Mouse (Mus musculus) limb, embryonic 15.5 days (tissue): ENCODE data around the gene Cyp2j8. TPM values are rescaled to one million over a fixed set of nuclear protein-coding genes. Genes with fewer than 3 reads are reported as not detected.
"Not testable (repeated sequence)": the region's sequence is repeated elsewhere in the genome, so short reads cannot be mapped to it uniquely, and the experiment has no call there.

Experiments
- ATAC-seq: fragments of 200-750 bp; cut with Nextera tagmentation; 2 replicates; pipeline ENCODE4 v1.8.0; 2017; ENCODE audit warnings: low read depth, moderate TSS enrichment; ENCODE audit not compliant: insufficient number of reproducible peaks, low FRiP score, low TSS enrichment
- H3K27ac ChIP-seq: fragments of 300-500 bp; sonication (generic); 2 replicates; pipeline ENCODE4 v1.5.1; 2015; ENCODE audit warnings: moderate library complexity, mild to moderate bottlenecking, inconsistent platforms
- H3K27me3 ChIP-seq: fragments of 300-500 bp; sonication (generic); 2 replicates; pipeline ENCODE4 v1.6.1; 2015; ENCODE audit warnings: inconsistent platforms
- H3K36me3 ChIP-seq: fragments of 300-500 bp; sonication (generic); 2 replicates; pipeline ENCODE4 v1.6.1; 2015; ENCODE audit warnings: inconsistent platforms
- H3K4me1 ChIP-seq: fragments of 300-500 bp; sonication (generic); 2 replicates; pipeline ENCODE4 v1.6.1; 2015; ENCODE audit warnings: inconsistent platforms
- H3K4me2 ChIP-seq: fragments of 300-500 bp; sonication (generic); 2 replicates; pipeline ENCODE4 v1.6.1; 2015; ENCODE audit warnings: mild to moderate bottlenecking, inconsistent platforms
- H3K4me3 ChIP-seq: fragments of 300-500 bp; sonication (generic); 2 replicates; pipeline ENCODE4 v1.5.1; 2015; ENCODE audit warnings: mild to moderate bottlenecking, inconsistent platforms
- H3K9ac ChIP-seq: fragments of 300-500 bp; sonication (generic); 2 replicates; pipeline ENCODE4 v1.6.1; 2015; ENCODE audit warnings: inconsistent platforms
- H3K9me3 ChIP-seq: fragments of 300-500 bp; sonication (generic); 2 replicates; pipeline ENCODE4 v1.6.1; 2016; ENCODE audit warnings: inconsistent platforms
- WGBS: fragments of 180-500 bp; shearing (Covaris S2); methylation state at CpG from one replicate; pipeline ENCODE4 v1.1.7; 2015; 5-methylcytosine and 5-hydroxymethylcytosine counted together
- polyA plus RNA-seq: library from polyadenylated mRNA; unstranded; fragments of >200 nt; fragmentation: Nextera tagmentation; extraction: Ambion mirVana; gene quantifications from 2 replicates; pipeline ENCODE4 v1.2.1, GENCODE M21; 2015

The Cyp2j8 gene
- polyA plus RNA-seq: not detected in 2 replicates

GRCm38 (mm10) chr4:96507286-96507685 lies at the start of gene Cyp2j8:
TSS of gene Cyp2j8 (minus strand) at chr4:96507386.
- ATAC-seq: no peak
- H3K9me3 ChIP-seq: no peaks in the 10 kb centered on the region
- no peaks in the 10 kb centered on the region for H3K4me1 ChIP-seq
- H3K4me3 ChIP-seq: no peak within 1 kb of the TSS
- H3K4me2 ChIP-seq: no peak within 1 kb of the TSS
- H3K9ac ChIP-seq: no peak within 1 kb of the TSS
- H3K36me3 ChIP-seq: no peaks in the 10 kb centered on the region
- 67% methylated on average over 1 of the region's 1 CpGs for WGBS
- no peak within 1 kb of the TSS for H3K27ac ChIP-seq
- H3K27me3 ChIP-seq: no peaks in the 10 kb centered on the region

- Histone ChIP-seq H3K36me3 (no peaks in the 10 kb centered on the region), H3K4me2 (peak within 1 kb of the TSS; percentile 74), H3K27ac (peak within 1 kb of the TSS; percentile 79), H3K4me1 (no peaks in the 10 kb centered on the region), H3K4me3 (peak within 1 kb of the TSS; percentile 60), H3K9me3 (no peaks in the 10 kb centered on the region), H3K27me3 (no peaks in the 10 kb centered on the region), H3K9ac (peak within 1 kb of the TSS; percentile 55)
- WGBS: 2% methylated on average over 16 of the region's 16 CpGs
- ATAC-seq: peak; percentile 90
Observed at GRCm38 (mm10) chr4:96553133-96553819, 46.1 kb upstream of the Cyp2j8 start, which contains the start of gene Cyp2j6. TSS of gene Cyp2j6 (minus strand) at chr4:96553661.

- Histone ChIP-seq H3K4me2 (no peak overlapping the region), H3K9me3 (no peaks in the 10 kb centered on the region), H3K9ac (no peak overlapping the region), H3K36me3 (no peaks in the 10 kb centered on the region), H3K4me1 (no peaks in the 10 kb centered on the region), H3K27ac (no peak overlapping the region), H3K4me3 (no peak overlapping the region), H3K27me3 (no peaks in the 10 kb centered on the region)
- 87% methylated on average over 3 of the region's 3 CpGs for WGBS
- ATAC-seq: no peak
Observed at GRCm38 (mm10) chr4:96551619-96552018, 44.4 kb upstream of the Cyp2j8 start.

GRCm38 (mm10) chr4:96545976-96546375 lies 38.8 kb upstream of the Cyp2j8 start:
- ATAC-seq: no peak

GRCm38 (mm10) chr4:96525772-96526171 lies 18.6 kb upstream of the Cyp2j8 start:
- no peak overlapping the region for H3K9ac ChIP-seq
- H3K4me3 ChIP-seq: no peak overlapping the region
- no peak overlapping the region for H3K27ac ChIP-seq
- H3K27me3 ChIP-seq: no peaks in the 10 kb centered on the region
- WGBS: 33% methylated on average over 1 of the region's 1 CpGs
- no peak for ATAC-seq
- H3K4me2 ChIP-seq: no peak overlapping the region
- H3K9me3 ChIP-seq: no peaks in the 10 kb centered on the region
- peaks cover 6% of the 10 kb centered on the region; the same call in 1 of the 2 replicates for H3K36me3 ChIP-seq
- H3K4me1 ChIP-seq: no peaks in the 10 kb centered on the region

More at GRCm38 (mm10) chr4:96545976-96546375, 38.8 kb upstream of the Cyp2j8 start:
- no peaks in the 10 kb centered on the region for H3K9me3 ChIP-seq
- H3K27me3 ChIP-seq: no peaks in the 10 kb centered on the region
- H3K27ac ChIP-seq: no peak overlapping the region
- H3K4me3 ChIP-seq: no peak overlapping the region
- no peak overlapping the region for H3K4me2 ChIP-seq
- H3K36me3 ChIP-seq: no peaks in the 10 kb centered on the region
- no peak overlapping the region for H3K9ac ChIP-seq
- H3K4me1 ChIP-seq: no peaks in the 10 kb centered on the region
- 60% methylated on average over 1 of the region's 1 CpGs for WGBS

GRCm38 (mm10) chr4:96522256-96522655 lies 15.1 kb upstream of the Cyp2j8 start:
- Histone ChIP-seq H3K4me1 (no peaks in the 10 kb centered on the region), H3K36me3 (no peaks in the 10 kb centered on the region), H3K27me3 (no peaks in the 10 kb centered on the region), H3K9me3 (no peaks in the 10 kb centered on the region), H3K9ac (no peak overlapping the region), H3K4me3 (no peak overlapping the region), H3K4me2 (no peak overlapping the region), H3K27ac (no peak overlapping the region)
- no peak for ATAC-seq
- WGBS: 95% methylated on average over 2 of the region's 2 CpGs

GRCm38 (mm10) chr4:96510083-96510482 lies 2.9 kb upstream of the Cyp2j8 start:
- WGBS: 81% methylated on average over 3 of the region's 3 CpGs

GRCm38 (mm10) chr4:96463311-96464060 lies 43.7 kb downstream of the Cyp2j8 start:
- H3K4me2 ChIP-seq, H3K9ac ChIP-seq, ATAC-seq, H3K4me3 ChIP-seq, H3K27ac ChIP-seq, H3K36me3 ChIP-seq, H3K4me1 ChIP-seq, H3K9me3 ChIP-seq, H3K27me3 ChIP-seq: not testable (repeated sequence)
- WGBS: 86% methylated on average over 30 of the region's 30 CpGs

More at GRCm38 (mm10) chr4:96510083-96510482, 2.9 kb upstream of the Cyp2j8 start:
- Histone ChIP-seq H3K9ac (no peak overlapping the region), H3K36me3 (no peaks in the 10 kb centered on the region), H3K4me1 (no peaks in the 10 kb centered on the region), H3K27me3 (no peaks in the 10 kb centered on the region), H3K4me3 (no peak overlapping the region), H3K4me2 (no peak overlapping the region), H3K27ac (no peak overlapping the region), H3K9me3 (no peaks in the 10 kb centered on the region)
- no peak for ATAC-seq

Other genes starting within 250 kb of the Cyp2j8 start
- not detected in 2 replicates for gene Cyp2j11, start 158.7 kb downstream of the Cyp2j8 start, polyA plus RNA-seq
- 7.9 and 8.2 TPM in 2 replicates for gene Cyp2j6, start 46.3 kb upstream of the Cyp2j8 start, polyA plus RNA-seq
- 1.7 and 2.7 TPM in 2 replicates for gene Cyp2j9, start 84.2 kb upstream of the Cyp2j8 start, polyA plus RNA-seq
- gene Cyp2j5, start 156.8 kb upstream of the Cyp2j8 start, polyA plus RNA-seq: not detected in 2 replicates